Mouse (Mus musculus) kidney, postnatal 10 days (tissue): ENCODE data around the gene Inafm1.
"Not testable (repeated sequence)": the region's sequence is repeated elsewhere in the genome, so short reads cannot be mapped to it uniquely, and the experiment has no call there.

Experiments
- DNase-seq: peaks from one replicate; pipeline ENCODE4 v3.0.0; 2021; ENCODE audit warnings: mixed read lengths

Gene Inafm1

GRCm38 (mm10) chr7:16296766-16297390, 23.5 kb upstream of the Inafm1 start:
- DNase-seq = peak; percentile 95

DNA sequence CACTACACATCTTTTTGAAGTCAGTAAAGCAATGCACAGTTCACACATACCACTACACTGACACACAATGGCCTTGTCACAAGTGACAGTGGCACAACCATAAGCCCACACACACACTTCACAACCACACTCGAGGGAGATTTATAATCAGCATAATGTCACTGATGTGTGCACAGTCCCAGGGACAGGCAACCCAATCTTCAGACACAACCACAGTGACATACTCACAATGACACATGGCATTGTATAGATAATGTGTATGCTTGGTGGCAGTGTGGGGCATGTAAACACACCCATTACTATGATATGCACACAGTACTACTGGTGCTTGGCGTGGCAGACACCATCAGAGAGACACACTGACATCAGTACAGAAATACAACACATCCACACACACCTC, 22.7 kb upstream of the Inafm1 start:
- DNase-seq = no peak

DNA sequence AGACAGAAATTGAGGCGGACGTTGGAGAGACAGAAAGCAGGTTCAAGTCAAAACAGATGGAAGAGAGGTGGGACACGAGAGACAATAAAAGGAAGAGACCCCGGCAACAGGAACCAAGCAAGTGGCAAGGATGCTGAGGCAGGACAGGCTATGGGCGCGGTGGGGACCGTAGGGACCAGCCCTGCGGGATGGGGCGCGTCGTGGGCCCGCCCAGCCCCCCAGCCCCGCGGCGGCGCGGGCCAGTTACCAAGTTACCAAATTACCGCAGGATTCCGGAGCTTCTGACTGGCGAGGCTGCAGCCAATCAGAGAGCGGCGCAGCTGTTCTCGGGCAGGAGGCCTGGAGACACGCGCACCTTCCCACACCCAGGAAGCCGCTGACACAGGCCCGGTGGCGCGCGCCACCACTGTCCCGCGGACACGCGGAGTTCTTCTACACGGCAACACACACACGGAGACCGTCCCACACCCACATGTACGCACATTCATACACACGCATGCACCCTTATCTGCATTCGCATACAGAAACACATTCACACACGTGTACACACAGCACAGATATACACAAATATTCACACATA, 22.0 kb upstream of the Inafm1 start:
- peak; percentile 86 for DNase-seq

DNA sequence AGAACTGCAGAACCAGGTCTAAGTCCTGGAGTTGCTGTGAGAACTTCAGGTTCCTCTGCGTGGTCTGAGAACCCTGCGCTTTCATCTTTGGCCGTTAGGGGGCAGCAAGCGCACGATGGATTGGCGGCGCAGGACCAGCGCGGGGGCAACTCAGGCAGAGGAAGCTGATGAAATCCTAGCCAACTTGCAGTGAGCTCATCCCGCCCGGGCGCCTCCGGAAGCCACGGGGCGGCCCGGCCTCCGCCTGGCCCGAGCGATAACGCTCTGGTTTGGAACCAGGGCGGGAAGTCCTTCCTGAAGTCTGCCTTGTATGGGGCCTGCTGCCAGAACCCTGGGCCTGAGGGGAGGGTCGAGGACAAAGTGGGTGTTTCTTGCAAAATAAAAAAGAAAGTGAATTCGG, 21.4 kb upstream of the Inafm1 start:
- peak; percentile 97 for DNase-seq

GRCm38 (mm10) chr7:16294346-16294745, 20.9 kb upstream of the Inafm1 start:
- peak; percentile 69 for DNase-seq

DNA sequence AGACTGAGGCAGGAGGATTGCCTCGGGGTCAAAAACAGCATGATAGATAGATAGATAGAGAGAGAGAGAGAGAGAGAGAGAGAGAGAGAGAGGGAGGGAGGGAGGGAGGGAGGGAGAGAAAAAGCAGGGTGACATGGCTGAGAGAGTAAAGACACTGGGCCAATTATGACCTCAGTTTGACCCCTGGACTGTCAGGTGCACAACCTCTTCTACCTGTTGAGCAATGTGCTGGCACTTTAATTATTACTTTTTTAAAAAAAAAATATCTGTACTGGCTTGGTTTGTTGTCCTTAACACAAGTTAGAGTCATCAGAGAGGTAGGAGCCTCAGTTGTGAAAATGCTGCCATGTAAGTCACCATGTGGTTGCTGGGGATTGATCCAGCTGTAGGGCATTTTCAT, 14.4 kb upstream of the Inafm1 start:
- DNase-seq = no peak

- DNase-seq = no peak
Measured at GRCm38 (mm10) chr7:16287016-16287415, 13.6 kb upstream of the Inafm1 start.

- peak; percentile 100 for DNase-seq
Measured at GRCm38 (mm10) chr7:16286026-16286961, 12.9 kb upstream of the Inafm1 start, which contains the start of gene Ccdc9. Ccdc9 (minus strand) TSS chr7:16286795.

DNA sequence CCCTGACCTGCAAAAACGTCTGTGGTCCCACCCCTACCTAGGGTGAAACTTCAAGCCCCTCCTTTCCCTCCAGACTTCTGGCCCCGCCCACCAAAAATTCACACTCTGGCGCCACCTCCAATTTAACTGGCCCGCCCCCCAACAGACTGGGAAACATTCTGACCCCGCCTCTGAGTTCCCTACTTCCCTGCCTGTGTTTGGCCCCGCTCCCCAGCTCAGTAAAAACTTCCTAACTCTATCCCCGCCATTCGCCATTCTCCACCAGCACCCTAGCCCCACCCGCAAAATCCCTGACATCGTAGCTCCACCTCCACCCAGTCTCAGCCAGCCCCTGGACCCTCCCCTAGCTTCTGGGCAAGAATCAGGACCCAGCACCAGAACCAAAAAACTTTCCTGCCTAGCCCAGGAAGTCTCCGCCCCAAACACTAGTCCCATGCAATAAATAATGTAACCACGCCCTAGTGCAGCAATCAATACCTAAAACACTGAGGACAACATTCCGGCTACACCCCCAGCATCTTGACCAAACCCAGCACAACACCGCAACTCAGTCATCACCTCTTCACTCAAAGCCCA, 12.1 kb upstream of the Inafm1 start:
- DNase-seq = peak; percentile 89

GRCm38 (mm10) chr7:16284904-16285303, 11.5 kb upstream of the Inafm1 start:
- DNase-seq = no peak

- DNase-seq = no peak
Measured at GRCm38 (mm10) chr7:16284001-16284400, 10.6 kb upstream of the Inafm1 start.

GRCm38 (mm10) chr7:16282334-16282733, 8.9 kb upstream of the Inafm1 start:
- no peak for DNase-seq

- DNase-seq = no peak
Measured at GRCm38 (mm10) chr7:16280721-16281120, 7.3 kb upstream of the Inafm1 start.

GRCm38 (mm10) chr7:16274922-16275890, 1.8 kb upstream of the Inafm1 start:
- DNase-seq = peak; percentile 24

GRCm38 (mm10) chr7:16273766-16274140, 336 bp upstream of the Inafm1 start:
- DNase-seq = peak; percentile 83

GRCm38 (mm10) chr7:16272681-16273080, 736 bp downstream of the Inafm1 start:
- DNase-seq = peak; percentile 83

GRCm38 (mm10) chr7:16271139-16271538, 2.3 kb downstream of the Inafm1 start:
- DNase-seq = no peak

DNA sequence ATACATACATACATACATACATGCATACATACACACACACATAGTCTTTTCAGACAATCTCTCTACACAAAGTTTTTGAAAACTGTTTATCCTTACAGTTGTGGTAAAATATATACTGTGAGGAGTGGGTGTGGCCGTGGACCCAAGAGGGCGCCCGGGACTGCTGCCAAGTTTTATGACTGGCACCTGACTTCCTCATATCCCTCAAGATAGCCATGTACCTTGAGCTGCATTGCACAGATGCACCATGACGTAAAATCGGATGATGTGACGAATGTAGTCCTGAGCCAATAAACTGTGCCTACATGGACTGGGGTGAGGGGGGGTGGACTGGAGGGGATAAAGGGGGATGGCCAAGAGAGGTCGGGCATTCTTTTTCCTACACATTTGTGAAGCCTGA, 6.8 kb downstream of the Inafm1 start:
- DNase-seq = not testable (repeated sequence)

DNA sequence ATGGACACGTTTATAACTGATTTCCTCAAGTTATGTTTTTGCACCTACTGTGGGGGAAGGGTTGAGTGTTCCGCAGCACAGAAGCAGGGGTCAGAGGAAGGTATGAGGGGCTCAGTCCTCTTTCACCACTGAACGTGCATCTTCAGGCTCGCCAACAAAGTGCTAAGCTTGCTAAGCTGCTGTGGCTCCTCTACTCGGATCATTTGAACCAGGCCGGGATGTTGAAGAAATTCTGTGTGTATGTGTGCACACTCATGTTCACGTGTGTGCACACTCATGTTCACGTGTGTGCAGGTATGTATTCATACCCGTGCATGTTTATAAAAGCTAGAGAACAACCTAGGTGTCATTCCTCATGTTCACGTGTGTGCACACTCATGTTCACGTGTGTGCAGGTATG, 7.6 kb downstream of the Inafm1 start:
- DNase-seq = no peak

DNA sequence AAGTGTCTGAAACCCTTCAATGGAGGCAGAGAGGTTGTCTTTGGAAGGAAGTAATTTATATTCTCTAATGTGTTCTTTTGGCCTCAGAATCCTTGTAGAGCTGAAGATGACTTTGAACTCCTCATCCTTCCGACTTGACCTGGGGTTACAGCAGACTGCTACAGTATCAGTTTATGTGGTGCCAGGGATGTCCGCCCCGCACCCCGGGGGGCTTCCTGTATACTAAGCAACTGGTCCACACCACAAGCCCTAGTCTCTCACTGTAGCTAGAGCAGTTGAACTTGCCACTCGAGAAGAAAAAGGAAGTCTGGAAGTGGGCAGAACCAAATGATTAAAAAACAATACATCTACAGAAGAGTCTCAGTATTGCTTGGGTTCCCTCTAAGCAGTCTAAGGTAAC, 9.6 kb downstream of the Inafm1 start:
- no peak for DNase-seq

- peak; percentile 92 for DNase-seq
Measured at GRCm38 (mm10) chr7:16263015-16263787, 10.2 kb downstream of the Inafm1 start.
